Mouse (Mus musculus) inflammation-experienced regulatory T-cells (primary cell): ENCODE results near the gene Olfr1323. TPM values are rescaled to one million over a fixed set of nuclear protein-coding genes. Genes with fewer than 3 reads are reported as not detected.

Experiments used
- polyA plus RNA-seq, 2 experiments: library from polyadenylated mRNA; unstranded; fragments of 100-300 nt; shearing (Covaris generic); gene quantifications; one replicate each; pipeline ENCODE4 v1.2.1; 2017

Olfr1323 gene
- polyA plus RNA-seq: not detected

DNA sequence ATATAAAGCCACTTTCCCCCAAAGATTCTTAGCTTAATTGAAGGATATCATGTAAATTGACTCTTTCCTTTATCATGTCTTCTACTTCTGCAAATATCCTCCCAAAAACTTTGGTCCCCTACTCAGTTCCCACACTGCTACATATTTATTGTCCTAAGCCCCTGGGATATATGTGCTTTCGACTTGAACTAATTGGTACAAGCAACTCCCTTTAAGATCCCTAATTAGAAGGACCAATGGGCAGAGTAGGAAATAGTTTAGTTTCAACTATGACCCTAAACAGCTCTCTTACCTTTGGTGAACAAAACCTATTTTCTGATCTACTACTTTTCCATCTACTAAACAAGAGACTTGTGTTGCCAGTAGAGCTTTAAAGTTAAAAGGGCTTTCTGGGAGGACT, at the start of gene Olfr1323:
Gene Olfr1323, minus strand, starts transcription at position 101 of the 400 bp plus-strand sequence.

Other genes starting within 250 kb of the Olfr1323 start
- under 1 TPM; 0.17 to 0.56 TPM for gene Igsf1, start 221.6 kb downstream of the Olfr1323 start, polyA plus RNA-seq
- 1 to 10 TPM in 1 of 2 experiments, under 1 TPM in 1; 0.35 to 1.6 TPM for gene Olfr1322, start 127.9 kb downstream of the Olfr1323 start, polyA plus RNA-seq